Mouse (Mus musculus) kidney, adult 2 months (tissue): ENCODE results near the gene Pebp1. TPM values are rescaled to one million over a fixed set of nuclear protein-coding genes. Genes with fewer than 3 reads are reported as not detected.

Source experiments
- DNase-seq: peaks from one replicate; pipeline ENCODE4 v3.0.0; 2021
- H3K27ac ChIP-seq: fragments of 200-500 bp; 2 replicates; pipeline ENCODE4 v1.5.1; 2012; ENCODE audit warnings: low read depth, low read length, control low read depth, inconsistent platforms; ENCODE audit not compliant: insufficient read depth
- H3K27me3 ChIP-seq: fragments of 200-500 bp; replicated peaks from 2 replicates; pipeline ENCODE4 v1.6.1; 2012; ENCODE audit warnings: mild to moderate bottlenecking, moderate library complexity, low read length, inconsistent platforms; ENCODE audit not compliant: control insufficient read depth, insufficient read depth
- H3K36me3 ChIP-seq: fragments of 200-500 bp; 2 replicates; pipeline ENCODE4 v1.6.1; 2012; ENCODE audit warnings: mild to moderate bottlenecking, moderate library complexity, low read length, inconsistent platforms; ENCODE audit not compliant: control insufficient read depth, insufficient read depth
- H3K4me1 ChIP-seq: fragments of 200-500 bp; 2 replicates; pipeline ENCODE4 v1.6.1; 2011; ENCODE audit warnings: low read length; ENCODE audit not compliant: control insufficient read depth, insufficient read depth
- H3K4me3 ChIP-seq: fragments of 200-500 bp; 2 replicates; pipeline ENCODE4 v1.5.1; 2011; ENCODE audit warnings: mild to moderate bottlenecking, low read depth, low read length, control low read depth; ENCODE audit not compliant: insufficient read depth
- CTCF ChIP-seq: fragments of 200-500 bp; conservative IDR thresholded peaks from 2 replicates; pipeline ENCODE4 v1.5.1; 2011; ENCODE audit warnings: low read depth, mild to moderate bottlenecking, control low read depth, low read length, moderate library complexity, mixed read lengths; ENCODE audit not compliant: insufficient read depth, insufficient read length
- POLR2A ChIP-seq: fragments of 200-500 bp; IDR thresholded peaks from one replicate; pipeline ENCODE4 v1.6.1; 2011; ENCODE audit warnings: low read depth, low read length, control low read depth
- WGBS: fragments of 180-500 bp; shearing (Covaris S2); methylation state at CpG from one replicate; pipeline ENCODE4 v1.1.7; 2018; 5-methylcytosine and 5-hydroxymethylcytosine counted together
- polyA plus RNA-seq: library from polyadenylated mRNA; depleted of rRNA; stranded (reverse); fragments of >200 nt; gene quantifications from 2 replicates; pipeline ENCODE4 v1.2.3, GENCODE M21; 2012

Pebp1 gene
- polyA plus RNA-seq, 1 experiment: 909 TPM

- WGBS: 97% methylated on average over 6 of the region's 6 CpGs
- H3K36me3 ChIP-seq: no peaks in the 10 kb centered on the region
- TF ChIP-seq CTCF: 0 out of 2 replicates have a peak, but pooled peaks have one; percentile 8
- TF ChIP-seq POLR2A: no peak
- H3K27ac ChIP-seq: no peak overlapping the region
- peaks cover 8% of the 10 kb centered on the region; the same call in 1 of the 2 replicates for H3K4me1 ChIP-seq
- H3K27me3 ChIP-seq: no peaks in the 10 kb centered on the region
- DNase-seq: no peak
- no peak overlapping the region for H3K4me3 ChIP-seq
These were observed 9.6 kb downstream of the Pebp1 start for GRCm38 (mm10) chr5:117277784-117278183.

DNA sequence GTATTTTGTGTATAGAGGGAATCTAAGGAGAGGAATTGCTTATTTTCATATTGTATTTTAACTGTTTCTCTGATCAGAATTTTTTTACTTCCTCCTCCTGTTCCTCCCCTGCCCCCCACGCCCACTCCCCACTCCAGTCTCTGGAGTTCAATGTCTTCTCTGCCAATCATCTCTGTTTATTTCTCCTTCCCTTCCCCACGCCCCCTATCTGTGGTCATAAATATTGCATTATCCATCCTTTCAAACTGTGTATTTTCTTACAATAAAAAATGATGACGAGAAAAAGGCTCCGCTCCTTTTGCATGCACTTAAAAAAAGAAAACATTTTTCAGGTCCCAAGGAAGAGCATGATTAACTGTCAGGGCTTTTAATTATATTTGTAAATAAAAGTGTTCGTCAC, 12.6 kb downstream of the Pebp1 start:
- no peak overlapping the region for H3K27ac ChIP-seq
- 62% methylated on average over 5 of the region's 5 CpGs for WGBS
- H3K27me3 ChIP-seq: no peaks in the 10 kb centered on the region

GRCm38 (mm10) chr5:117271945-117272344, 15.5 kb downstream of the Pebp1 start:
- H3K4me3 ChIP-seq: no peak overlapping the region
- no peak for TF ChIP-seq POLR2A
- TF ChIP-seq CTCF: no peak
- no peak overlapping the region for H3K27ac ChIP-seq
- WGBS: 93% methylated on average over 14 of the region's 14 CpGs
- no peak for DNase-seq
- no peaks in the 10 kb centered on the region for H3K36me3 ChIP-seq
- H3K4me1 ChIP-seq: no peaks in the 10 kb centered on the region
- H3K27me3 ChIP-seq: no peaks in the 10 kb centered on the region

More for the DNA sequence above, 12.6 kb downstream of the Pebp1 start:
- 0 out of 2 replicates have a peak, but pooled peaks have one; percentile 1 for TF ChIP-seq CTCF
- no peak for TF ChIP-seq POLR2A
- Histone ChIP-seq H3K4me1 (peaks cover 7% of the 10 kb centered on the region; the same call in 1 of the 2 replicates), H3K36me3 (no peaks in the 10 kb centered on the region), H3K4me3 (no peak overlapping the region)
- no peak for DNase-seq

DNA sequence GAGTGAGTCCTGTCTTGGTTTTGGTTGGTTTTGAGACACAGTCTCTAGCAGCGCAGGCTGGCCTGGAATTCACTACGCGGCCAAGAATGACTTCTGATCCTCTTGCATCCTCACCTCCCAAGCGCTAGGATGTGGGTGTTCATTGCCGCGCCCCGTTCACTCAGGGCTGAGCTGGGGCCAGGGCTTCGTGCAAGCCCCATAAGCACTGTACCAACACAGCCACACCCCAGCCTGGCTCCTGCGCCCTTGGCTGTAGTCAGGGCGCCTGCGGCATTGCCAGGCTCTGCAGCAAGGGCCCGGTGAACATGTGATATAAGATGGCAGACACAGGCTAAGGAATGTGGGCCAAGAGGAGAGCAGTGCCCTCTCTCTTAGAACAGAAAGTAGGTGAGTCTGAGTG, 18.0 kb downstream of the Pebp1 start:
- H3K4me1 ChIP-seq: no peaks in the 10 kb centered on the region
- no peaks in the 10 kb centered on the region for H3K36me3 ChIP-seq
- 95% methylated on average over 12 of the region's 12 CpGs for WGBS
- no peaks in the 10 kb centered on the region for H3K27me3 ChIP-seq
- no peak for DNase-seq
- TF ChIP-seq POLR2A (no peak), CTCF (no peak)
- no peak overlapping the region for H3K27ac ChIP-seq
- H3K4me3 ChIP-seq: no peak overlapping the region

DNA sequence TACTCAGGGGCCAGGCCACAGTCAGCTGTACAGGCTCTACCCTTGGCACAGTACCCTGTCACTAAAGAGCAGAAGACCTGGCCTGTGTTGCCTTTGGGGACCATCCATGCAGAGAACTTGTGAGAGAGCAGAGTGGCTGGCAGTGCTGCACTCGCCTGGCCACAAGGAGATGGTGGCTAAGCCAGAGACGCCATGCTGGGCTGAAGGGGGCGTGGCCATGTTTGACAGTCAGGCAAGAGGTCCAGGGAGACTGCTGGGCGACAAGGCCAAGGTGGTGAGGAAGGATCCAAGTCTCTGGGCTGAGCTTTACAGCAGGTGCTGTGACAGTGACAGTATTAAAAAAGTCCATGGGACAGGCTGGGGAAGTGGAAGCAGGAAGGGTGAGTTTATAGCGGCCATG, 18.7 kb downstream of the Pebp1 start:
- no peak overlapping the region for H3K4me3 ChIP-seq
- WGBS: 71% methylated on average over 5 of the region's 5 CpGs
- peaks cover 2% of the 10 kb centered on the region for H3K36me3 ChIP-seq
- no peak overlapping the region for H3K27ac ChIP-seq
- TF ChIP-seq CTCF (no peak), POLR2A (no peak)
- no peak for DNase-seq
- H3K4me1 ChIP-seq: no peaks in the 10 kb centered on the region
- no peaks in the 10 kb centered on the region for H3K27me3 ChIP-seq

GRCm38 (mm10) chr5:117267913-117268312, 19.5 kb downstream of the Pebp1 start:
- H3K4me1 ChIP-seq: no peaks in the 10 kb centered on the region
- TF ChIP-seq POLR2A (no peak), CTCF (no peak)
- H3K27ac ChIP-seq: no peak overlapping the region
- no peak overlapping the region for H3K4me3 ChIP-seq
- peaks cover 4% of the 10 kb centered on the region for H3K36me3 ChIP-seq
- H3K27me3 ChIP-seq: no peaks in the 10 kb centered on the region
- DNase-seq: no peak
- 68% methylated on average over 14 of the region's 14 CpGs for WGBS

DNA sequence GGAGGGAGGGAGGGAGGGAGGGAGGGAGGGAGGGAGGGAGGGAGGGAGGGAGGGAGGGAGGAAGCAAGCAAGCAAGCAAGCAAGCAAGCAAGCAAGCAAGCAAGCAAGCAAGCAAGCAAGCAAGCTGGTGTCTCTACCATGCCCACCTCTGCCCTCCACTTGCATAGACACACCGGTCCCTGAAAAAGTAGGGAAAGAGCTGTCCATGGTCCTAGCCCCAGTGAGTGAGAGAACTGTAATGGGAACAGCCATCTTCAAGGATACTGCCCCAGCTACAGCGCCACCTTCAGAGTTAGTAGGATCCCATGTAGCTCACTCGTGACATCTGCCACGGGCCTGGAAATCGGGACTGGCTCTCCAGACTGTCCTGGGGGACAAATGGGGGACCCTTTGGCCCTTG, 22.7 kb downstream of the Pebp1 start:
- no peaks in the 10 kb centered on the region for H3K27me3 ChIP-seq
- H3K36me3 ChIP-seq: peaks cover 4% of the 10 kb centered on the region
- 68% methylated on average over 5 of the region's 5 CpGs for WGBS
- DNase-seq: no peak
- no peak overlapping the region for H3K27ac ChIP-seq
- H3K4me3 ChIP-seq: no peak overlapping the region
- H3K4me1 ChIP-seq: no peaks in the 10 kb centered on the region
- no peak for TF ChIP-seq CTCF
- no peak for TF ChIP-seq POLR2A

DNA sequence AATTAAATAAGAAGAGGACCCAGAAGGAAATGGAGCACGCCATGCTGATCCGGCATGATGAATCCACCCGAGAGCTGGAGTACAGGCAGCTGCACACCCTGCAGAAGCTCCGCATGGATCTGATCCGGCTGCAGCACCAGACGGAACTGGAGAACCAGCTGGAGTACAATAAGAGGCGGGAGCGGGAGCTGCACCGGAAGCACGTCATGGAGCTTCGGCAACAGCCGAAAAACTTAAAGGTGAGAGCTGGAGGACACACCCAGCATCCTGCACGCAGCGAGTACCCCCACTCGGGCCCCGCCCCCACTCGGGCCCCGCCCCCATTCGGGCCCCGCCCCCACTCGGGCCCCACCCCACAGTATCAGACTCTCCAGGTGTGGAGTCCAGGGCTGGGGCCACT, 23.9 kb downstream of the Pebp1 start:
- H3K36me3 ChIP-seq: peaks cover 4% of the 10 kb centered on the region

More for the DNA sequence above, 23.9 kb downstream of the Pebp1 start:
- WGBS: 85% methylated on average over 21 of the region's 21 CpGs
- Histone ChIP-seq H3K27ac (no peak overlapping the region), H3K4me1 (no peaks in the 10 kb centered on the region), H3K4me3 (no peak overlapping the region), H3K27me3 (no peaks in the 10 kb centered on the region)
- DNase-seq: no peak
- TF ChIP-seq CTCF (no peak), POLR2A (no peak)
